Mouse (Mus musculus) midbrain, postnatal 0 days (tissue): ENCODE data around the gene Pnmal2. TPM values are rescaled to one million over a fixed set of nuclear protein-coding genes. Genes with fewer than 3 reads are reported as not detected.
A peak's percentile ranks its signal among the peaks of the same experiment; 100 is the strongest.

Source experiments
- ATAC-seq: fragments of 200-750 bp; cut with Nextera tagmentation; 2 replicates; pipeline ENCODE4 v1.8.0; 2017; ENCODE audit warnings: moderate number of reproducible peaks, mild to moderate bottlenecking, moderate TSS enrichment, moderate library complexity; ENCODE audit not compliant: low FRiP score
- DNase-seq: peaks from one replicate; pipeline ENCODE4 v3.0.0-alpha.2; 2015; ENCODE audit warnings: low spot score
- H3K27ac ChIP-seq: fragments of 300-500 bp; sonication (generic); 2 replicates; pipeline ENCODE4 v1.5.1; 2014; ENCODE audit warnings: low read depth, mild to moderate bottlenecking, low read length, mixed read lengths
- H3K27me3 ChIP-seq: fragments of 300-500 bp; sonication (generic); 2 replicates; pipeline ENCODE4 v1.6.1; 2014; ENCODE audit warnings: low read length, control low read depth, mixed read lengths; ENCODE audit not compliant: insufficient read depth
- H3K36me3 ChIP-seq: fragments of 300-500 bp; sonication (generic); 2 replicates; pipeline ENCODE4 v1.6.1; 2014; ENCODE audit warnings: low read length, control low read depth, mixed read lengths; ENCODE audit not compliant: insufficient read depth
- H3K4me1 ChIP-seq: fragments of 300-500 bp; sonication (generic); 2 replicates; pipeline ENCODE4 v1.6.1; 2014; ENCODE audit warnings: mild to moderate bottlenecking, control low read depth, antibody characterized with exemption, low read length, mixed read lengths; ENCODE audit not compliant: insufficient read depth
- H3K4me2 ChIP-seq: fragments of 300-500 bp; sonication (generic); 2 replicates; pipeline ENCODE4 v1.6.1; 2014; ENCODE audit warnings: low read depth, mild to moderate bottlenecking, low read length, mixed read lengths; ENCODE audit not compliant: poor library complexity, severe bottlenecking
- H3K4me3 ChIP-seq: fragments of 300-500 bp; sonication (generic); 2 replicates; pipeline ENCODE4 v1.5.1; 2014; ENCODE audit warnings: low read depth, mild to moderate bottlenecking, low read length, moderate library complexity
- H3K9ac ChIP-seq: fragments of 300-500 bp; sonication (generic); replicated peaks from 2 replicates; pipeline ENCODE4 v1.6.1; 2014; ENCODE audit warnings: mild to moderate bottlenecking, low read length, moderate library complexity, mixed read lengths; ENCODE audit not compliant: poor library complexity, severe bottlenecking
- H3K9me3 ChIP-seq: fragments of 300-500 bp; sonication (generic); 2 replicates; pipeline ENCODE4 v1.6.1; 2016; ENCODE audit warnings: low read length, control low read depth
- CTCF ChIP-seq: IDR thresholded peaks from 2 replicates; pipeline ENCODE4 v1.5.1; 2016; ENCODE audit warnings: antibody characterized with exemption, mild to moderate bottlenecking
- WGBS: fragments of 180-500 bp; shearing (Covaris S2); extraction: QIAGEN DNeasy Blood & Tissue Kit; methylation state at CpG from one replicate; pipeline ENCODE4 v1.1.7; 2014; 5-methylcytosine and 5-hydroxymethylcytosine counted together
- polyA plus RNA-seq: library from polyadenylated mRNA; unstranded; fragments of >200 nt; fragmentation: Nextera tagmentation; extraction: Ambion mirVana; gene quantifications from 2 replicates; pipeline ENCODE4 v1.2.1, GENCODE M21; 2015
- total RNA-seq: library from RNA; depleted of rRNA; stranded (reverse); fragments of >200 nt; gene quantifications from 2 replicates; pipeline ENCODE4 v1.2.3, GENCODE M21; 2014

Gene Pnmal2
- total and polyA plus RNA-seq, 2 experiments from 2014 or later: 155 to 187 TPM

DNA sequence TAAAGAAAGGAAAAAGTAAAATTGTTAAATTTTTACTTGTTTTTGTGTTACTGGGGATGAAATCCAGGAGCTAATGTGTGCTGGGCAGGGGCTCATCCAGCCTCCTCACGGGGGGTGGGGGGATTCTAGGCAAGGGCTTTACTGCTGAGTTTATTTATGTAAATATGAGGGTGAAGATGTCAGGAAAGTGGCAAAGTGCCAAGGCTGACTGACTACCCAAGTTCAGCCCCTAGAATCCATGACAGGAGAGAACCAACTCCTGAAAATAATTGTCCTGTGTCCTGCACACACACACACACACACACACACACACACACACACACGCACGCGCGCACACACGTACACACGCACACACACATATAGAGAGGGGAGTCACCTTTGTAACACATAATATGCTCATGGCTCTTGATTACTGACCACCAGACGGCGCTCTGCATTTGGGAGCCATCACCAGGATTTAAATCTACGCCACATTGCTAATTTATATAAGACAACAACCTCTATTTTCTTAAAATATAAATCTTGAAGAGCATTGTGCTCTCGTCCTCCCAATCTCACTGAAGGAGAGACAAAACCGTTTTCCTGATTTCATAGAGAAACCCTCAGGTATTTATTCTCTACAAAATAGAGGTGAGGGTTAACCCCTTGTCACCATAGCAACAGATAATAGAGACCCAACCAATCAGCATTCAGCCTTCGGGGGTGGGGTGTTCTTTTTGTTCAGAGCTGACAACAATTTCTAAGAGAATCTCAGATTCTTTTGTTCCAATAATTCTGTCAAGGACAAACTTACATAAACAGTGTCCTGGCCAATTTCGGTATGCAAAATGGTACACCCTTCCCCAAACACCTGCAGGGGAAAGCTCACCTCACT is 11.5 kb upstream of the Pnmal2 start:
- Histone ChIP-seq H3K9ac (no peak overlapping the region), H3K9me3 (no peaks in the 10 kb centered on the region), H3K4me2 (no peak overlapping the region; the same call in 1 of the 2 replicates), H3K27me3 (no peaks in the 10 kb centered on the region), H3K27ac (peak overlapping the region; percentile 83), H3K36me3 (no peaks in the 10 kb centered on the region), H3K4me1 (peaks cover 4% of the 10 kb centered on the region; the same call in 1 of the 2 replicates), H3K4me3 (no peak overlapping the region)
- DNase-seq (peak; percentile 89), ATAC-seq (peak; percentile 57; the same call in 1 of the 2 replicates)
- peak; percentile 92 for TF ChIP-seq CTCF
- WGBS: 24% methylated on average over 14 of the region's 14 CpGs

DNA sequence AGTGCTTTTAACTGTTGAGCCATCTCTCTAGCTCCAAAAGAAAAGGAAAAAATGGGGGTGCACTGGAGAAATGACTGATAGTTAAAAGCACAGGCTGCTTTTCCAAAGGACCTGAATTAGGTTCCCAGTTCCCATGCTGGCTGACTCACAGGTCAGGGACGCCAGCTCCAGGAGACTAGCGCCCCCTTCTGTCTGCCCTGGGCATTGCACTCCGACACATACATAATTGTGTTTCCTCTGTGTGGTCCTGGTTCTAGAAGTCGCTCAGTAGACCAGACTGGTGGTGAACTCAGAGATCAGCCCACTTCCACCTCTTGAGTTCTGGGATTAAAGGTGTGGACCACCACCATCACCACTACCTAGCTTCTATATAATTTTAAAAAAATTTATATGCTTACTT is 7.2 kb upstream of the Pnmal2 start:
- Histone ChIP-seq H3K27me3 (no peaks in the 10 kb centered on the region), H3K4me1 (peaks cover 20% of the 10 kb centered on the region), H3K9me3 (no peaks in the 10 kb centered on the region), H3K4me3 (no peak overlapping the region), H3K9ac (no peak overlapping the region), H3K36me3 (no peaks in the 10 kb centered on the region), H3K4me2 (no peak overlapping the region), H3K27ac (no peak overlapping the region)
- TF ChIP-seq CTCF: peak; percentile 61
- WGBS: 57% methylated on average over 4 of the region's 4 CpGs
- DNase-seq (no peak), ATAC-seq (no peak)

DNA sequence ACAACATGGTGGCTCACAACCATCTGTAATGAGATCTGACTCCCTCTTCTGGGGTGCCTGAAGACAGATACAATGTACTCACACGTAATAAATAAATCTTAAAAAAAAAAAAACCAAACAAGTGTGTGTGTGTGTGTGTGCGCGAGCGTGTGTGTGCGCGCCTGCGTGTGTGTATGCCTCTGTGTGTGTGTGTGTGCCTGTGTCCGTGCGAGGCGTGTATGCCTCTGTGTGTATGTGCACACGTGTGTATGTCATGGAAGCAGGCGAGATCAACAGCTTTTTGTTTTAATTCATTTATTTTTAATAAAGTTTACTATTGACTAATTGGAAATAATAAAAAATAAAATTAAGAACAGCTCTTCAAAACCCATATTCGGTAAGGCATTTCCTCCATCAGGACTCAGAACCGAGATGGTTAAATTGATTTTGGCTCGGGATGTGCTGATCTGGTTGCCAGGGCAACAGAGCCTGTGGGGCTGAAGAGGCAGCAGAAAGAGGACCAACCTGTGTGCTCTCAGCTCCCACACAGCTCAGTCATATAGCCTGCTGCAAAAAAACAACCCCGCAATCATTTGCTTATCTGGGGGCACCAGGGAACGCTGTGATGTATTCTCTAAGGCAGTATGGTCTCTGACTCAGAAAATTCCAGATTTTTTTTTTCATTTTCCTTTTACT is 6.2 kb upstream of the Pnmal2 start:
- H3K36me3 ChIP-seq: no peaks in the 10 kb centered on the region
- peaks cover 23% of the 10 kb centered on the region for H3K4me1 ChIP-seq
- no peak overlapping the region for H3K9ac ChIP-seq
- peak; percentile 93 for DNase-seq
- WGBS: 48% methylated on average over 17 of the region's 17 CpGs
- peak; percentile 80 for ATAC-seq
- peak overlapping the region; percentile 76 for H3K27ac ChIP-seq
- peak overlapping the region; percentile 16; the same call in 1 of the 2 replicates for H3K4me2 ChIP-seq
- H3K4me3 ChIP-seq: no peak overlapping the region
- H3K9me3 ChIP-seq: no peaks in the 10 kb centered on the region
- no peak for TF ChIP-seq CTCF
- H3K27me3 ChIP-seq: no peaks in the 10 kb centered on the region

DNA sequence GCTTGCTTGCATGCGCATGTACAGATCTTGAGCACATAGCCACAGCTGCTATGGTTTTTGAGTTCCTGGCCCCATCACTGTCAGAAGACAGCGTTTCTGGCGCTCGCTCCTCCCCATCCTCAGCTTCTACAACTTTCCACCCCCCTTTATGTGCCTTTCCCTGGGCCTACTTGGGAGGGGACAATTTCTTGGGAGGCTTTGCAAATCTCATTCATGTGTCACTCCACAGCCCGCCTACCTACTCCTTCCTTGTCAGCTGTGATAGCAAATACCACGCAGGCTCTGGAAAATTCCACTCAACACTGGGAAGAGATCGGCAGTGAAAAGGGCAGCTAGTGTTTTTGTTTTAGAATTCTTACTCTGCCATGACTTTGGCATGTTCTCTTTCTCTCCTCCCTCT is 4.2 kb upstream of the Pnmal2 start:
- ATAC-seq: no peak
- no peak overlapping the region for H3K9ac ChIP-seq

DNA sequence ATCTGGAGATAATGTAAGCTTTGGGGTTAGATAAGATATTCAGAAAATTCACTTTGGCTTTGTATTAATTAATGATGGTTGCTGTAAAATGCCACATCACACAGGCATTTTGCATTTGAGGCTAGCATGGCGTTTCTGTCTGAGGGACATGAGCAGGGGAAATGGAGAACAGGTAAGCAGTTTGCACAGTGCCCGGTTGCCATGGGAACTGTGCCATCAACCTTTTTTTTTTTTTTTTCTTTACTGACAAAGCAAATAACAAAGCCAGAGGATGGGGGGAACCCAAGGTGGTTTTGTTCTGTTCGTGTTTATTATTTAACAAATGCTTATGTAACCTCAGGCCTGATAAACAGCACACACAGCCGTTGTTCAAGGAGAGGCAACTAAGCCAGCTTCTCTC is 1.6 kb upstream of the Pnmal2 start:
- ATAC-seq: no peak
- H3K4me1 ChIP-seq: peaks cover 30% of the 10 kb centered on the region

More for the DNA sequence above, 4.2 kb upstream of the Pnmal2 start:
- H3K36me3 ChIP-seq: no peaks in the 10 kb centered on the region
- H3K9me3 ChIP-seq: no peaks in the 10 kb centered on the region
- no peak overlapping the region for H3K4me3 ChIP-seq
- H3K27me3 ChIP-seq: no peaks in the 10 kb centered on the region
- 16% methylated on average over 7 of the region's 7 CpGs for WGBS
- H3K27ac ChIP-seq: peak overlapping the region; percentile 65
- peak; percentile 36 for DNase-seq
- no peak overlapping the region for H3K4me2 ChIP-seq
- no peak for TF ChIP-seq CTCF
- H3K4me1 ChIP-seq: peaks cover 30% of the 10 kb centered on the region

More for the DNA sequence above, 1.6 kb upstream of the Pnmal2 start:
- DNase-seq: peak; percentile 72
- Histone ChIP-seq H3K27me3 (no peaks in the 10 kb centered on the region), H3K9me3 (no peaks in the 10 kb centered on the region), H3K4me2 (no peak overlapping the region), H3K4me3 (no peak overlapping the region), H3K36me3 (no peaks in the 10 kb centered on the region), H3K27ac (peak overlapping the region; percentile 93), H3K9ac (no peak overlapping the region)
- WGBS: 24% methylated on average over 4 of the region's 4 CpGs
- no peak for TF ChIP-seq CTCF
